Mouse (Mus musculus) frontal cortex, postnatal 36 days (tissue): ENCODE measurements around the gene E2f4.
"Not testable (repeated sequence)": the region's sequence is repeated elsewhere in the genome, so short reads cannot be mapped to it uniquely, and the experiment has no call there.

Source experiments
- DNase-seq, 2 experiments: peaks; one replicate each; pipeline ENCODE4 v3.0.0; 2022; ENCODE audit warnings: low spot score in 2 of 2

E2f4 gene

GRCm38 (mm10) chr8:105269075-105269458, 28.4 kb upstream of the E2f4 start:
- DNase-seq = no peak

- DNase-seq = peak; percentile 41 to 54
Measured at GRCm38 (mm10) chr8:105269461-105269947, 28.0 kb upstream of the E2f4 start, which contains the start of gene Hsf4. Gene Hsf4, plus strand, starts transcription at chr8:105269801.

- no peak for DNase-seq
Measured at GRCm38 (mm10) chr8:105270101-105270915, 27.2 kb upstream of the E2f4 start.

- DNase-seq = no peak
Measured at GRCm38 (mm10) chr8:105270916-105271186, 26.6 kb upstream of the E2f4 start.

- DNase-seq = no peak
Measured at GRCm38 (mm10) chr8:105275387-105275786, 22.1 kb upstream of the E2f4 start.

GRCm38 (mm10) chr8:105275840-105276239, 21.6 kb upstream of the E2f4 start, which contains the start of gene Nol3:
Gene Nol3, plus strand, starts transcription at chr8:105276140.
- DNase-seq = no peak

- DNase-seq = peak in 1 of 2 experiments; percentile 35
Measured at GRCm38 (mm10) chr8:105276292-105277120, 21.0 kb upstream of the E2f4 start.

- peak; percentile 84 to 87 for DNase-seq
Measured at GRCm38 (mm10) chr8:105278911-105279334, 18.5 kb upstream of the E2f4 start.

- no peak for DNase-seq
Measured at GRCm38 (mm10) chr8:105280567-105280966, 16.9 kb upstream of the E2f4 start.

- DNase-seq = no peak
Measured at GRCm38 (mm10) chr8:105281821-105282220, 15.6 kb upstream of the E2f4 start.

- no peak for DNase-seq
Measured at GRCm38 (mm10) chr8:105282239-105282638, 15.2 kb upstream of the E2f4 start.

- no peak for DNase-seq
Measured at GRCm38 (mm10) chr8:105283074-105283473, 14.4 kb upstream of the E2f4 start.

- DNase-seq = no peak
Measured at GRCm38 (mm10) chr8:105285514-105285913, 11.9 kb upstream of the E2f4 start.

- no peak for DNase-seq
Measured at GRCm38 (mm10) chr8:105286907-105287306, 10.6 kb upstream of the E2f4 start.

- DNase-seq = no peak
Measured at GRCm38 (mm10) chr8:105288231-105288630, 9.2 kb upstream of the E2f4 start.

- peak; percentile 95 to 97 for DNase-seq
Measured at GRCm38 (mm10) chr8:105288958-105289732, 8.3 kb upstream of the E2f4 start.

GRCm38 (mm10) chr8:105289805-105290460, 7.5 kb upstream of the E2f4 start, which contains the start of gene 4931428F04Rik:
Gene 4931428F04Rik, minus strand, starts transcription at chr8:105289864.
- DNase-seq = peak in 1 of 2 experiments; percentile 38

GRCm38 (mm10) chr8:105290554-105291314, 6.7 kb upstream of the E2f4 start:
- DNase-seq = peak; percentile 76 to 80

GRCm38 (mm10) chr8:105291364-105291763, 6.1 kb upstream of the E2f4 start:
- not testable (repeated sequence) for DNase-seq

- DNase-seq = not testable (repeated sequence)
Measured at GRCm38 (mm10) chr8:105291802-105292201, 5.7 kb upstream of the E2f4 start.
